Mouse (Mus musculus) central nervous system, embryonic 18 days (tissue): ENCODE results near the gene Ifi27l2a. TPM values are rescaled to one million over a fixed set of nuclear protein-coding genes. Genes with fewer than 3 reads are reported as not detected.

Experiments used
- polyA plus RNA-seq: library from polyadenylated mRNA; depleted of rRNA; stranded (reverse); fragments of >200 nt; gene quantifications from 2 replicates; pipeline ENCODE4 v1.2.3, GENCODE M21; 2012; rRNA removed

The Ifi27l2a gene
- 7.3 and 12.3 TPM in 2 replicates for polyA plus RNA-seq

DNA sequence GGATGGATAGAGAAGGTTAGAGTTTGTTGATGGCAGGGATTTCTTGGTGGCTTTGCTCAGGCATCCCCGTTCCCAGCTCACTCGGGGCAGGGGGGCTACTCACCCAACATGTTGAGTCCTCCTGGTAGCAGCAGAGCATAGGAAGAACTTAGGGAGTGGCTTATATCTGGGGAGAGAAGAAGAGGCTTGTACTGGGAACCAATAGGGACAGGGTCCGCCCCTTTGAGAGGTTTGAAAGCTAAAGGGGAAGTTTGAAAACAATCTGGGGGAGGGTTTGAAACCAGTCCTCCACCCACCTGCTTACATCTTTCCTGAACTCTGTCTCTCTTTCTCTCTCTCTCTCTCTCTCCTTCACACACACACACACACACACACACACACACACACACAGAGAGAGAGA is at the start of gene Ifi27l2a:
Ifi27l2a (minus strand) TSS at position 157 of the 400 bp plus-strand sequence.

DNA sequence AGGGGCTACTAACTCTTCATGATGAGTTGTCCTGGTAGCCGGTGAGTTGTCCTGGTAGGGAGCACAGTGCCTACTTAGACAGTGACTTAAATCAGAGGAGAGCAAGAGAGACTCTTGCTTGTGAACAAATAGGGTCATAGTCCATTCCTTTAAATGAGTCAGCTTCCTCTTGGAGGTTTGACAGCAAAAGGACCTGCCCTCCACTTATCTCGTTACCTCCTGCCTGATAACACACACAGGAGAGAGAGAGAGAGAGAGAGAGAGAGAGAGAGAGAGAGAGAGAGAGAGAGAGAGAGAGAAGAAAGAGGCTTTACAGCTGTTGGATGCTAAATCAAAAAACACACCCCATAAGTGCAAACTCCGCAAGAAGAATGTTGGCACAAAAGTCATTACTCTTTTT is 13.7 kb upstream of the Ifi27l2a start, which contains the start of gene Ifi27l2b:
Ifi27l2b (minus strand) TSS at position 84 of the 400 bp plus-strand sequence.

DNA sequence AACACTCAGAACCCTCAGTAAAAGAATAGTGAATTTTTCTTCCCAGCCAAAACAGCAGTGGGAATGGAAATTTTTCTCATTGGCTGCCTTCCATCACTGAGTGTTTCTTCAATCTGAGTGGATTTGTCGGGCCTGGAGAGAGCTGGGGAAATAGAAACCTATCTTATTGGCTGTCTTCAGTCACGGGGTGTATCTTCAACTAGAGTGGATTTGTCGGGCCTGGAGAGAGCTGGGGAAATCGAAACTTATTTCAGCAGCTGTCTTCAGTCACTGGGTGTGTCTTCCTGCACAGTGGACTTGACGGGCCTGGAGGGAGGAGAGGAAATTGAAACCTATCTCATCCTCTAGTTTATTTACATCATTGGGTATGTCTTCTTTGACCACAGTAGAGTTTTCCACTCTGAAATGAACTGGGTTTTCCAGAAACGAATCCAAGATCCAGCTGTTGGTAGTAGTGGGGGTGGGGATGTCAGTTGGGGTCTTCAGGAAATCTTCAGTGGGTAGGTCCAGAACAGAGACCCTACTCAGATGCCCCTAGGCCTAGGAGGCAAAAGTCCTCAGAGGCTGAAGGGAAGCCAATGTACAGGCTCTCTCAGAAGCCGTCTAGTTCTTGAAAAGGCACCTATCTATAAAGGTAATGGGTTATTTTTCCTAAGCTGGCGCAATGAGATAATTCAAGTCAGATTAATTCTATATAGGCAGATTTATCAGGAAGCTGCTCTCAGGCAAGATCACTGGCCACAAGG is 9.3 kb downstream of the Ifi27l2a start, which contains the start of gene Ifi27:
Ifi27 (plus strand) TSS at position 226 of the 746 bp plus-strand sequence.

DNA sequence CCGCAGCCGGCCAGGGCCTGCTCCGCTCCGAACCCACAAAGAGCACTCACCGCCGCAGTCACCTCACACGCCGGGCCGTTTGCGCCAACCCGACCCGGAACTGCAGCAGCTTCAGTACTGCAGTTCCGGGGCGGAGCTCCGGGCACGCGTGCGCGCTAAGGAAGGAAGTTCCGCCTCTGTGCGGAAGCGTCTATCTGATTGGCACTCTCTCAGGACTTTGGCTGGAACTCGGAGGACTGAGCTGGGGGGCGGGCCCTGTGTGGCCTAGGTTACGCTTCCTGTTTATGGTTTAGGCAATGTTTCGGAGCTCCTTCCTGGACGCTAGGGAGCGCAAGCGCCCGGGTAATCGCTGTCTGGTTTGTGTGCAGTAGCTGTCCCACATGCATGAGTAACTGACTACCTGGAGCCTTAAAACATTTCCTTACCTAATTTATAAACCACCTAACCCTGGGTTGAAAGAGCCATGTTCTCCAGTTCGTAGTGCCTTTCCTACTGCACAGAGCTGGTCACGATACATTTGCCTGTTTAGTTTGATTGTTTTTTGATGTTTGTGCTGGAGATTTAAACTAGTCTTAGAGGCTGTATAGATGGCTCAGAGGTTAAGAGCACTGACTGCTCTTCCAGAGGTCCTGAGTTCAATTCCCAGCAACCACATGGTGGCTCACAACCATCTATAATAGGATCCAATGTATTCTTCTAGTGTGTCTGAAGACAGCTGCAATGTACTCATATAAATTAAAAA is 17.6 kb downstream of the Ifi27l2a start, which contains the start of gene Ddx24:
Ddx24 (minus strand) TSS at position 102 of the 742 bp plus-strand sequence.

DNA sequence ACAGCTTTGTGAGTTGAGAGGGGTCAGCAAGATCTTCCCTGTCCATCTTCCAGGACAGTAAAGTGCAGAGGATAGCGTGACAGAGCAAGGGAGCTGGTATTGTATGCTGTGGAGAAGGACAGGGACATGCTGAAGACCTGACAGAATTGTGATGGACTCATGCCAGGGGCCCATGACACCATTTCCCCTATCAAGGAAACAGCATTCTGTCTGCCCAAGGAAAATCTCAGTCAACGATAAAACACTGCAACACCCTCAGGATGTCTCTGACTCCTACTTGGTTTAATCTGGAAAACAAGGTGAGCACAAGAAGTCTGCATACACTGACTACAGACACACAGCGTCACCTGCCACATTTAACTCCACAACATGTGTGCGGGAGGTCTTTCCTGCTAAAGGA is 35.8 kb downstream of the Ifi27l2a start, which contains the start of gene 9330161L09Rik:
9330161L09Rik (minus strand) TSS at position 101 of the 400 bp plus-strand sequence.

Other genes starting within 250 kb of the Ifi27l2a start
- gene Prima1, start 201.5 kb downstream of the Ifi27l2a start, polyA plus RNA-seq = 1.5 and 1.7 TPM in 2 replicates
- 7.7 TPM in 2 replicates for gene Fam181a, start 132.7 kb downstream of the Ifi27l2a start, polyA plus RNA-seq
- gene Asb2, start 87.7 kb downstream of the Ifi27l2a start, polyA plus RNA-seq = 1.6 and 3.5 TPM in 2 replicates
- 19.3 and 20.6 TPM in 2 replicates for gene Otub2, start 55.0 kb downstream of the Ifi27l2a start, polyA plus RNA-seq
- gene 9330161L09Rik, start 35.9 kb downstream of the Ifi27l2a start, polyA plus RNA-seq = 1.6 and 2.0 TPM in 2 replicates
- gene Ddx24, start 17.9 kb downstream of the Ifi27l2a start, polyA plus RNA-seq = 81.1 and 85.7 TPM in 2 replicates
- gene Ifi27, start 9.5 kb downstream of the Ifi27l2a start, polyA plus RNA-seq = 30.0 and 45.7 TPM in 2 replicates
- not detected in 2 replicates for gene Ifi27l2b, start 13.5 kb upstream of the Ifi27l2a start, polyA plus RNA-seq
- gene Ppp4r4, start 88.6 kb upstream of the Ifi27l2a start, polyA plus RNA-seq = 5.7 and 6.6 TPM in 2 replicates
- 0.03 TPM in 1 of 2 replicates, not detected in the other for gene Serpina10, start 187.8 kb upstream of the Ifi27l2a start, polyA plus RNA-seq
- gene Serpina6, start 213.5 kb upstream of the Ifi27l2a start, polyA plus RNA-seq = 0.03 and 0.04 TPM in 2 replicates
- not detected in 2 replicates for gene Serpina16, start 232.5 kb upstream of the Ifi27l2a start, polyA plus RNA-seq